Mouse (Mus musculus) midbrain, embryonic 11.5 days (tissue): ENCODE measurements around the gene Sgsm1. TPM values are rescaled to one million over a fixed set of nuclear protein-coding genes. Genes with fewer than 3 reads are reported as not detected.

ENCODE experiments used
- ATAC-seq: fragments of 200-750 bp; cut with Nextera tagmentation; 2 replicates; pipeline ENCODE4 v1.8.0; 2017; ENCODE audit warnings: moderate TSS enrichment, moderate library complexity; ENCODE audit not compliant: low FRiP score
- DNase-seq: peaks from one replicate; pipeline ENCODE4 v3.0.0; 2015; ENCODE audit warnings: low spot score; ENCODE audit errors: missing footprints
- H3K27ac ChIP-seq: fragments of 300-500 bp; sonication (generic); 2 replicates; pipeline ENCODE4 v1.5.1; 2014; ENCODE audit warnings: low read depth, low read length
- H3K27me3 ChIP-seq: fragments of 300-500 bp; sonication (generic); 2 replicates; pipeline ENCODE4 v1.6.1; 2014; ENCODE audit warnings: mild to moderate bottlenecking, low read length, moderate library complexity, mixed read lengths; ENCODE audit not compliant: control insufficient read depth, insufficient read depth
- H3K36me3 ChIP-seq: fragments of 300-500 bp; sonication (generic); 2 replicates; pipeline ENCODE4 v1.6.1; 2014; ENCODE audit warnings: mild to moderate bottlenecking, low read length, moderate library complexity, mixed read lengths; ENCODE audit not compliant: control insufficient read depth, insufficient read depth
- H3K4me1 ChIP-seq: fragments of 300-500 bp; sonication (generic); 2 replicates; pipeline ENCODE4 v1.6.1; 2014; ENCODE audit warnings: low read length; ENCODE audit not compliant: control insufficient read depth, insufficient read depth
- H3K4me2 ChIP-seq: fragments of 300-500 bp; sonication (generic); 2 replicates; pipeline ENCODE4 v1.6.1; 2014; ENCODE audit warnings: mild to moderate bottlenecking, moderate library complexity
- H3K4me3 ChIP-seq: fragments of 300-500 bp; sonication (generic); 2 replicates; pipeline ENCODE4 v1.5.1; 2014; ENCODE audit warnings: low read depth, low read length
- H3K9ac ChIP-seq: fragments of 300-500 bp; sonication (generic); 2 replicates; pipeline ENCODE4 v1.6.1; 2014; ENCODE audit warnings: low read length
- H3K9me3 ChIP-seq: fragments of 300-500 bp; sonication (generic); 2 replicates; pipeline ENCODE4 v1.6.1; 2016; ENCODE audit warnings: low read length; ENCODE audit not compliant: control insufficient read depth
- WGBS: fragments of 180-500 bp; shearing (Covaris S2); extraction: QIAGEN DNeasy Blood & Tissue Kit; methylation state at CpG from one replicate; pipeline ENCODE4 v1.1.7; 2014; 5-methylcytosine and 5-hydroxymethylcytosine counted together
- polyA plus RNA-seq: library from polyadenylated mRNA; unstranded; fragments of >200 nt; fragmentation: Nextera tagmentation; extraction: Ambion mirVana; gene quantifications from 2 replicates; pipeline ENCODE4 v1.2.1, GENCODE M21; 2014

The Sgsm1 gene
- polyA plus RNA-seq, 1 experiment from 2014 or later, result 10.8 TPM

DNA sequence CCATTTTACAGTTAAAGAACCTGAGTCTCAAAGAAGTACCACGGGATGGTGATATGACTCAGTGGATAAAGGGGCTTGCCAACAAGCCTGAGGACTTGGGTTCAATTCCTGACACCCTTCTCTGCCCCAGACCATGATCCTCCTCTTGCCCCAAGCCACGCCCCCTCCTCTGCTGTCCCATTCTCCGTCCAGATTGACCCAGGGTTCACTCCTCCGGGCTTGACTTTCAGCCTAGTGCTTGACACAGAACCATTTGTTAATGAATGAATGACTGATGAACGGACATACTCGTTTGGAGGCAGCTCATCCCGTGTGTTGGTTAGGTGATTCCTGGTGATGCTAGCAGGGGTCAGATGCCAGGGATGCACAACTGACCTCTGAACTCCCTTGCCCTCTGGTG lies 90.7 kb downstream of the Sgsm1 start:
- Histone ChIP-seq H3K36me3 (no peaks in the 10 kb centered on the region), H3K27me3 (no peaks in the 10 kb centered on the region), H3K9me3 (no peaks in the 10 kb centered on the region), H3K4me2 (no peak overlapping the region), H3K27ac (no peak overlapping the region), H3K9ac (no peak overlapping the region), H3K4me3 (peak overlapping the region; percentile 73; the same call in 1 of the 2 replicates), H3K4me1 (peaks cover 5% of the 10 kb centered on the region)
- DNase-seq (no peak), ATAC-seq (no peak)
- 74% methylated on average over 7 of the region's 7 CpGs for WGBS

DNA sequence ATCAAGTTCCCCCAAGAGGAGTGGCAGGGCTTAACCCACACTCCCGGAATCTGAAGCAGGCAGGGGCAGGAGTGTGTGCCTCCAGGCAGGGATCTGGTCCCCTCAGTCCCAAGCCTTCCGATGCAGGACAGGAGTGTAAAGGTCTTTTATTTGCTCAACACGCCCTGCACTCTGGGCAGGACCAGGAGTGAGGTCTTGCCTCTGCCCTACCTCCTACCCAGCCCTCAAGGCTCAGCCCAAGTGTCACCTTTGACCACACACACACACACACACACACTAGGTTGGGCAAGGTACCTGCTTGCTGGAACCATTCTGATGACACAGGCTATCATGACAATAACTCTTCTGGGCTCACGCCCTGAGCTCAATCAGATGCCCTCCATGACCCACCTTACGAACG lies 91.1 kb downstream of the Sgsm1 start:
- Histone ChIP-seq H3K27me3 (no peaks in the 10 kb centered on the region), H3K36me3 (no peaks in the 10 kb centered on the region), H3K9me3 (no peaks in the 10 kb centered on the region), H3K4me3 (no peak overlapping the region), H3K4me2 (no peak overlapping the region), H3K27ac (no peak overlapping the region), H3K9ac (no peak overlapping the region), H3K4me1 (peaks cover 5% of the 10 kb centered on the region)
- no peak for ATAC-seq
- DNase-seq, result no peak
- 88% methylated on average over 6 of the region's 6 CpGs for WGBS

DNA sequence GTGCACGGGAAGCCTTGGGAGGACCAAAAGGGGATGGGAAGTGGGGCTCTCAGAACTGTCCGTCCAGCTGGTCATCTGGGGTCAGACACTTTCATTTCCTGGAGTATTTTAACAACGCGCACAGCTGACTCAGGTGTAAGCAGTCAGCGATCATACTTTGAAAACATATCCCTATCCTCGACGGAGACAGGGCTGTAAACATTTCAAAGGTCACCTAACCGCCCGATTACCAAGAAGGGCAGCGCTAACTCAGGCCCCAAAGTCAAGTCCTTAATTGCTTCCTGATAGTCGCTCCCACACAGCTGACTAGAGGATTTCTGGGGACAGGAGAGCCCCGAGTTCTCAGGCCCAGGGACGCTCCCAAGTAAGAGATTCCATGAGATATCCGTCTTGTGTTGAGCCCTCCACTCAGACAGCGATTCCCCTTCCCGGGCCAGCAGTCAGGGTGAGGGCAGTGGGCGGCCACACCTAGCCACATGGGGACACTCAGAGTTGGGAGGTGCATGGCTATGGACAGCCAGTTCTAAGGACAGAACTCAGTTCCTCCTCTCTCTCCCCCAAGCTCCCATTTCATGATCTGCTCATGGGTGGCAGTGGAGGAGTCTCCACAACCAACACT lies 91.9 kb downstream of the Sgsm1 start:
- WGBS, result 88% methylated on average over 17 of the region's 17 CpGs
- Histone ChIP-seq H3K27me3 (no peaks in the 10 kb centered on the region), H3K9me3 (no peaks in the 10 kb centered on the region), H3K4me2 (no peak overlapping the region), H3K9ac (no peak overlapping the region), H3K36me3 (no peaks in the 10 kb centered on the region), H3K27ac (no peak overlapping the region), H3K4me1 (peaks cover 5% of the 10 kb centered on the region), H3K4me3 (no peak overlapping the region)
- ATAC-seq, result no peak
- no peak for DNase-seq

DNA sequence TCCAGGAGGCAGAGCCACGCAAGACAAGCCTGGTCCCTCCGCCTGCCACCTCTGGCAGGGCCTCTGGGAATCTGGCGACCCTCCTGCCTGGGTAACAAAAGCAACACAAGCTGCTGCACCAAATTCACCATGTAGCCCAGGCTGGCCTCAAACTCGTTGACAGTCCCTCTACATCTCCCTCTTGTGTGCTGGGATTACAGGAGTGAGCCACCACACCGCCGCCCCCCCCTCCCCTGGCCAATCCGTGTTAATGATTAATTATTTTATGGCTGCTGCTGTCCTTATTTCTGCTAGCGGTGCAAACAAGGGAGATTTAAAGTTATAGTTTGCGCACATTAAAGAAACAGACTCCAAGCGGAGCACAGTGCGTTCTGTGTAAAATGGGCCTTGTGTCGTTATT lies 93.5 kb downstream of the Sgsm1 start:
- ATAC-seq (no peak), DNase-seq (no peak)
- no peak overlapping the region for H3K4me2 ChIP-seq
- no peak overlapping the region for H3K9ac ChIP-seq
- peaks cover 5% of the 10 kb centered on the region for H3K4me1 ChIP-seq
- no peak overlapping the region for H3K4me3 ChIP-seq
- no peaks in the 10 kb centered on the region for H3K36me3 ChIP-seq
- no peaks in the 10 kb centered on the region for H3K27me3 ChIP-seq
- H3K27ac ChIP-seq, result no peak overlapping the region
- H3K9me3 ChIP-seq, result no peaks in the 10 kb centered on the region
- WGBS, result 87% methylated on average over 12 of the region's 12 CpGs

DNA sequence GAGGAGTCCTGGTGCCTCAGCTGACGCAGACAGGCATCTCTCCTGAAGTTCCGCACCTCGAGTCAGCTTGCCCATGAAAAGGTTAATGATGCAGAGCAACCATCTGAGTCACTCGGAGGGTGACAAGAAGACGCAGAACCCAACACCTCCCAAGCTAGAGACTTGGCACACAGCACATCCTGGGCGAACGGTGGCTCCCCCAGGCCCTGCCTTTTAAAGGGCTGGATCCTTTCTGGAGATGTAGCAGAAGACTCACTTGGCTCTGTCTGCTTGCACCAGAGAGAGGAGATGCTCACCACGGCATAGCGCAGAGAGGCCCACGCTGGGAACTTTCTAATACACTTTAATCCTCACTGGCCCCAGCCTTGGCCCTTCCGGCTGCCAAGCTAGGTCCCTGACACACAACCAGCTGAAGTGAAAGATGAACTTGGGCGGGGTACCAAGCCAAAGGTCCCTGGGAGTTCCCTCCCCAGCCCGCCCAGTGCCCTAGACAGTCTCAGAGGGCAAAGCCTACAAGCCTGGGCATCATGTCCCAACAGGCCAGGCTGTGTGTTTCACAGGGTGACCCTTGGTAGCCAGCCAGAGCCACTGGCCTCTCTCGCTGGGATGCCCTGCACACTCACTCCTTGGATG lies 94.1 kb downstream of the Sgsm1 start:
- H3K27me3 ChIP-seq, result no peaks in the 10 kb centered on the region
- no peaks in the 10 kb centered on the region for H3K9me3 ChIP-seq
- ATAC-seq, result no peak
- H3K9ac ChIP-seq, result no peak overlapping the region
- no peak overlapping the region for H3K27ac ChIP-seq
- H3K4me2 ChIP-seq, result no peak overlapping the region
- H3K4me1 ChIP-seq, result peaks cover 5% of the 10 kb centered on the region
- 83% methylated on average over 14 of the region's 14 CpGs for WGBS
- no peak for DNase-seq
- H3K4me3 ChIP-seq, result no peak overlapping the region
- H3K36me3 ChIP-seq, result no peaks in the 10 kb centered on the region

GRCm38 (mm10) chr5:113215610-113216011 lies 95.0 kb downstream of the Sgsm1 start:
- WGBS, result 81% methylated on average over 8 of the region's 9 CpGs
- no peak overlapping the region for H3K9ac ChIP-seq

DNA sequence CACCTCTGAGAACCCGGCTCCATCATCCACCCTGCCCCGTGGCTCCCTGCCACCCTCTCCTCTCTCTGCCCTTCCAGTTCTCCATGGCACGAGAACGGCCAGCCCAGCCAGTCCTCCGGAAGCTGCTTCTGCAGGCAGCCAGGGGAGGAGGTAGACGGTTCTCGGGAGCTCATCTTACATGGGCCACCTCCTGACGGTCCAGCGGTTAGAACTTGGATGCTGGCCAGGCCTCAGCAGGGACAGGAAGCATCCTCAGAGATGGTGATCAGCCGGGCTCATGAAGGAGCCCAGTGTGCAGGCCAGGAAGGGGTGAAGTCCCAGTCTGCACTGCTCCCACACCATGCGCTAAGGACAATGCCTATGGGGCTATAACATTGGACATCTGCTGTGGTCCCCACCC lies 96.1 kb downstream of the Sgsm1 start:
- ATAC-seq, result no peak

More at GRCm38 (mm10) chr5:113215610-113216011, 95.0 kb downstream of the Sgsm1 start:
- ATAC-seq (no peak), DNase-seq (peak; percentile 49)
- Histone ChIP-seq H3K27ac (no peak overlapping the region), H3K4me1 (peaks cover 2% of the 10 kb centered on the region), H3K4me3 (no peak overlapping the region), H3K4me2 (no peak overlapping the region), H3K36me3 (no peaks in the 10 kb centered on the region), H3K9me3 (no peaks in the 10 kb centered on the region), H3K27me3 (no peaks in the 10 kb centered on the region)

DNA sequence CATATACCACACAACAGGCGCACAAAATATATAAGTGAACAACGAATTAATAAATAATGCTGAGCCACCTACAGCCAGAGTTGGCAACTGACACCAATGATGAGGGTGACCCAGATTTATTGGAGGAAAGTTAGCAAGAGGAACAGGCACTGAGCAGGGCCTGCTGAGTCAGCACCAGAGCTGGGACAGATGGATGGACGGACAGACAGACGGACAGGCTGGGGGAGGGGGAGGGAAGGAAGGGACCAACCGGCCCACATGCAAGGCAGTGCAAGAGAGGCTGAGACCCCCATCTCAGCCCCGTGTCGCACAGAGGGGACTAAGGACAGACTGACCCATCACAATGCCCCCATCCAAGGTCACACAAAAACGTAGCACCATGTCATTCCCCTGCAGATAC lies 96.5 kb downstream of the Sgsm1 start:
- whole genome bisulfite sequencing, result 96% methylated on average over 8 of the region's 8 CpGs
- Histone ChIP-seq H3K36me3 (no peaks in the 10 kb centered on the region), H3K9ac (no peak overlapping the region), H3K27ac (no peak overlapping the region), H3K4me2 (no peak overlapping the region), H3K9me3 (no peaks in the 10 kb centered on the region), H3K4me3 (no peak overlapping the region), H3K4me1 (no peaks in the 10 kb centered on the region), H3K27me3 (no peaks in the 10 kb centered on the region)
- no peak for ATAC-seq
- peak; percentile 35 for DNase-seq

More for the DNA sequence above, 96.1 kb downstream of the Sgsm1 start:
- Histone ChIP-seq H3K9me3 (no peaks in the 10 kb centered on the region), H3K4me3 (no peak overlapping the region), H3K36me3 (no peaks in the 10 kb centered on the region), H3K4me1 (no peaks in the 10 kb centered on the region), H3K9ac (no peak overlapping the region), H3K4me2 (no peak overlapping the region), H3K27ac (no peak overlapping the region), H3K27me3 (no peaks in the 10 kb centered on the region)
- no peak for DNase-seq
- WGBS, result 76% methylated on average over 11 of the region's 11 CpGs

DNA sequence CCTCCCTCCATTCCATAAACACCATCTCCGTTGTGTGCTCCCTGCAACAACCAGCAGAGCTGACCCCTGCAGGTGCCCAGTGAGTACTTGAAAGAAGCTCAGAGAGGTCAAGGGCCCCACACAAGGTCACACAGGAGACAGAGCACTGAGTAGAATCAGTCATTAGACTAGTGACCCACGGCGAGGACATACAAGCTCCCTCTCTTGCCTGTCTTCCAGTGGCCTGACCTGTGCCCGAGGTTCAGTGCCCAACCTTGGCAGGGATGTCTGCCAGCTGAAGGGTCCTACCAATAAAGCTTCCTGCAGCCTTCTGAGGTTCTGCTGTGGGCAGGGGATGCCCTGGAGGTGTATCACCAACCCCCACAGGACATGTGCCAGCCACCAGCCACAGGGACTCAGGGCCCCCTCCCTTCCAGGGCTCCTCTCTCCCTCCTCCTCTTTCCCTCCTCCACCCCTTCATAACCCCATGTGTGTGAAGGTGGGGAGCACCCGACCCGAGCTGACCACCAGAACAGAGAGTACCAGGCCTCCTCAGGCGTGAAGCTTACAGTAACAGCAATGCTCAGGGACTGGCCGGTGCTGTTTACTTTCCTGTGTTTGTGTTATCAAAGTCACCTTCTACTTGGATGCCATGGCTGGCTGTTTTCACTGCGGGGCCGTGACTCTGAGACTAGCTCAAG lies 98.3 kb downstream of the Sgsm1 start:
- ATAC-seq, result no peak

More for the DNA sequence above, 98.3 kb downstream of the Sgsm1 start:
- no peak overlapping the region for H3K4me2 ChIP-seq
- H3K27me3 ChIP-seq, result no peaks in the 10 kb centered on the region
- H3K9ac ChIP-seq, result no peak overlapping the region
- 87% methylated on average over 10 of the region's 10 CpGs for WGBS
- H3K4me1 ChIP-seq, result no peaks in the 10 kb centered on the region
- no peak for DNase-seq
- H3K36me3 ChIP-seq, result no peaks in the 10 kb centered on the region
- H3K27ac ChIP-seq, result no peak overlapping the region
- no peaks in the 10 kb centered on the region for H3K9me3 ChIP-seq
- H3K4me3 ChIP-seq, result no peak overlapping the region
